Mouse (Mus musculus): Measurements from ENCODE around the gene Zfp628. TPM values are rescaled to one million over a fixed set of nuclear protein-coding genes. Genes with fewer than 3 reads are reported as not detected.
A peak's percentile ranks its signal among the peaks of the same experiment; 100 is the strongest.

Gene Zfp628
- polyA plus RNA-seq, 1 experiment from 2014 or later: 4.2 TPM

DNA sequence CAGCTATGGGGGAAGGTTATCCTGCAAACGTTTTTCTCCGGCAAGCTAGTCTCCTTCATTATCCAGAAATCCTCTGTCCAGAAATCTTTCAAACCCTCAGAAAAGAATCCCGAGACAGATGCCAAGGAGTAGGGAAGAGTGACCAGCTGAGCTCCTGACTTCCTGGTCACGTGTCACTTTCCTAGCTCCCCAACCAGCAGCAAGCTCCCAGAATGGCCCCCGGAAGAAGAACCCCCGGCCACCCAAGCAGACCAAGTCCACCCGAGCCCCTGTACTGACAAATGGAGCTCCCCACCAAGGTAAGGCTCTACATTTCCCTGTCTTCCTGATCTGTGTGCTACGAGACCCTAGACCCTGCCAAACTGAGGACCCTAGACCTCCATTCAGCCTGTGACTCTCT, 12.7 kb downstream of the Zfp628 start:
- WGBS: 53% methylated on average over 8 of the region's 8 CpGs
- no peaks in the 10 kb centered on the region for H3K36me3 ChIP-seq
- H3K4me1 ChIP-seq: peaks cover 53% of the 10 kb centered on the region
- 0 out of 2 replicates have a peak overlapping the region, but pooled peaks have one; percentile 0 for H3K9ac ChIP-seq
- peak overlapping the region; percentile 94; the same call in 1 of the 2 replicates for H3K27ac ChIP-seq
- no peak overlapping the region for H3K4me3 ChIP-seq
- H3K9me3 ChIP-seq: no peaks in the 10 kb centered on the region
- no peaks in the 10 kb centered on the region for H3K27me3 ChIP-seq
- peak overlapping the region; percentile 87 for H3K4me2 ChIP-seq (replicated peaks)
- no peak for ATAC-seq (ENCODE audit: low FRiP score, low read depth)

DNA sequence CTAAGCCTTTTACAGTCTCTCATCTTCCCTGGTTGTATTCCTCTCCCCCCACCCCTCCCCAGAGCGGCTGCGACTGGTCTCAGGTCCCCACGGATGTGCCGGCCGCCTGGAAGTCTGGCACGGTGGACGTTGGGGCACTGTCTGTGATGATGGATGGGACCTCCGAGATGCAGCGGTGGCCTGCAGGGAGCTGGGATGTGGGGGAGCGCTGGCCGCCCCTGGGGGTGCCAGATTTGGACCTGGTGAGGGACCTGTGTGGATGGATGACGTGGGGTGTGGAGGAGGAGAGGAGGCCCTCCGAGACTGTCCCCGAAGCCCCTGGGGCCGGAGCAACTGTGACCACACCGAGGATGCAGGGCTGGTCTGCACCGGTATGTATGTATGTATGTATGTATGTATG, 13.3 kb downstream of the Zfp628 start:
- WGBS: 65% methylated on average over 17 of the region's 17 CpGs
- no peaks in the 10 kb centered on the region for H3K27me3 ChIP-seq
- H3K9ac ChIP-seq: 0 out of 2 replicates have a peak overlapping the region, but pooled peaks have one; percentile 0
- H3K4me3 ChIP-seq: no peak overlapping the region
- H3K36me3 ChIP-seq: no peaks in the 10 kb centered on the region
- H3K9me3 ChIP-seq: no peaks in the 10 kb centered on the region
- no peak for ATAC-seq (ENCODE audit: low FRiP score, low read depth)
- H3K27ac ChIP-seq: no peak overlapping the region
- no peak overlapping the region for H3K4me2 ChIP-seq (replicated peaks)
- H3K4me1 ChIP-seq: peaks cover 47% of the 10 kb centered on the region

DNA sequence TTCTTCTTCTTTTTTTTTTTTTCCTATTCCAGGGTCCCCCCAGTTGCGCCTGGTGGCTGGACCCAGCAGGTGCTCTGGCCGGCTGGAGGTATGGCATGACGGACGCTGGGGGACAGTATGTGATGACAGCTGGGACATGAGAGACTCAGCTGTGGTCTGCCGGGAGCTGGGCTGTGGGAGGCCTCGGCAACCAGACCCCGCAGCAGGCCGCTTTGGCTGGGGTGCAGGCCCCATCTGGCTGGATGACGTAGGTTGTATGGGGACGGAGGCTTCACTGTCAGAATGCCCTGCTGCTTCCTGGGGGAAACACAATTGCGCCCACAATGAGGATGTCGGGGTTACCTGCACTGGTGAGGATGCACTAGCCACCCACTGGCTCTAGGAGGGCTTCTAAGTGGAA, 18.1 kb downstream of the Zfp628 start:
- Histone ChIP-seq H3K36me3 (no peaks in the 10 kb centered on the region), H3K27ac (no peak overlapping the region), H3K27me3 (no peaks in the 10 kb centered on the region), H3K4me1 (no peaks in the 10 kb centered on the region), H3K4me2 (replicated peaks) (no peak overlapping the region), H3K9me3 (no peaks in the 10 kb centered on the region), H3K4me3 (no peak overlapping the region), H3K9ac (no peak overlapping the region)
- ATAC-seq (ENCODE audit: low FRiP score, low read depth): no peak
- WGBS: 69% methylated on average over 12 of the region's 12 CpGs

DNA sequence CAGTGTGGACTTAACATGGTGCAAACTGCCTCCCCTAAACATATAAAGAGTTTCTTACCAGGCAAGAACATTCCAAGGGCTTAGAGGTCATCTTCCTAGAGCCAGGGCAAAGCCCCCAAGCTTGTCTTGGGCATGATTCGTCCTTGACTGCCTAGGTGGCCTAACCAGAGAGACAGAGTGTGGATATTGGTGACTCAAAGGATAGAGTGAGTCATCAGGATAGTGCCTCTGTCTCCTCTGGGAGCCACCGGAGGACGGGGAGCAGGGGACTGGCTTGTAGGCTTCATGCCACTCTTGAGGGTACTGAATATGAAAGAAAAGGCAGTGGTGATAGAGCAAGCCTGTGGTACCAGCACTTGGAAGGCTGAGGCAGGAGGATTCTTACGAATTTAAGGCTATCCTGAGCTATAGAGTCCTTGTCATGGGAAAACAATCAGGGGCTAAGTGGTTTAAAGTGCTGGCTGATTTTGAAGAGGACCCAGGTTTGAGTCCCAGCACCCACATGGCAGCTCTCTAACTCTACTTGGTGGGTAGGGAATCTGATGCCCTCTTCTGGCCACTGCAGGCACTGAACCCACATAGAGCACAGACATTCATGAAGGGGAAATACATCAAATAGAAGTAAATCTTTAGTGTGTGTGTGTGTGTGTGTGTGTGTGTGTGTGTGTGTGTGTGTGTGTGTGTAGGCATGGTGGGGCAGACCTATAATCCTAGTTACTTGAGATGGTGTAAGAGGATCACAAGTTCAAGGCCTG, 19.3 kb downstream of the Zfp628 start:
- H3K4me3 ChIP-seq: no peak overlapping the region
- H3K36me3 ChIP-seq: no peaks in the 10 kb centered on the region
- no peaks in the 10 kb centered on the region for H3K27me3 ChIP-seq
- H3K9ac ChIP-seq: no peak overlapping the region
- ATAC-seq (ENCODE audit: low FRiP score, low read depth): no peak
- no peak overlapping the region for H3K4me2 ChIP-seq (replicated peaks)
- no peaks in the 10 kb centered on the region for H3K4me1 ChIP-seq
- 81% methylated on average over 4 of the region's 4 CpGs for WGBS
- H3K9me3 ChIP-seq: no peaks in the 10 kb centered on the region
- H3K27ac ChIP-seq: no peak overlapping the region

DNA sequence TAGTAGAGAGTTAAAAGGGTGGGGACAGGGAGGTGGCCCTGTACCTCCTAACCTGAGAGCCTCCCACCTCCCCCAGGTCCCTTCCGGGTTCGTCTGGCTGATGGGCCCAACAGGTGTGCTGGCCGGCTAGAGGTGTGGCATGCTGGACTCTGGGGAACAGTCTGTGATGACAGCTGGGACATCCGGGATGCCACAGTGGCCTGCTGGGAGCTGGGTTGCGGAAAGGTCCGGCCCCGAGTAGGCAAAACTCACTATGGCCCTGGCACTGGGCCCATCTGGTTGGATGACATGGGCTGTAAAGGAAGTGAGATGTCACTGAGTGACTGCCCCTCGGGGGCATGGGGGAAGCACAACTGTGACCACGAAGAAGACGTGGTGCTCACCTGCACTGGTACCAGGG, 21.8 kb downstream of the Zfp628 start:
- H3K9me3 ChIP-seq: no peaks in the 10 kb centered on the region
- H3K36me3 ChIP-seq: no peaks in the 10 kb centered on the region
- H3K4me1 ChIP-seq: no peaks in the 10 kb centered on the region
- H3K4me3 ChIP-seq: no peak overlapping the region
- no peak overlapping the region for H3K4me2 ChIP-seq (replicated peaks)
- ATAC-seq (ENCODE audit: low FRiP score, low read depth): no peak
- no peaks in the 10 kb centered on the region for H3K27me3 ChIP-seq
- H3K27ac ChIP-seq: no peak overlapping the region
- H3K9ac ChIP-seq: no peak overlapping the region
- 81% methylated on average over 10 of the region's 10 CpGs for WGBS

DNA sequence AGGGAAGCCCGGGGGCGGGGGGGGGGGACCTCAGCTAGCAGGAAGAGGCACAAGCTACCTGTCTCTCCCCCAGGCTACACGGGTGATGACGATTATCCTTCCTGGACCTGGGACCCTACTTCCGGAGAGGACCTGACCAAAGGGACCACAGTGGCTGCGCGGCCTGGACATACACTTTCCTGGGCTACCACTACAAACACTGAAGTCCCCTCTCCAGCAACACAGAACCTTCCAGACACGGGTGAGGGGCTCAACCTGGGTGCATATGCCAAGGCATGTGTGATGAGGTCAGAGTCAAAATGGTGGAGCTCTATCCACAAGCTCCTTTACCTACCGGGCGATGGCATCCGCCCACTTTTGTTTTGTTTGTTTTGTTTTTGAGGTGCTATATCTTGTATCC, 22.4 kb downstream of the Zfp628 start:
- H3K4me2 ChIP-seq (replicated peaks): no peak overlapping the region
- H3K27me3 ChIP-seq: no peaks in the 10 kb centered on the region
- no peak overlapping the region for H3K27ac ChIP-seq
- H3K36me3 ChIP-seq: no peaks in the 10 kb centered on the region
- H3K4me1 ChIP-seq: no peaks in the 10 kb centered on the region
- WGBS: 69% methylated on average over 11 of the region's 11 CpGs
- no peaks in the 10 kb centered on the region for H3K9me3 ChIP-seq
- no peak overlapping the region for H3K9ac ChIP-seq
- no peak for ATAC-seq (ENCODE audit: low FRiP score, low read depth)
- H3K4me3 ChIP-seq: no peak overlapping the region

DNA sequence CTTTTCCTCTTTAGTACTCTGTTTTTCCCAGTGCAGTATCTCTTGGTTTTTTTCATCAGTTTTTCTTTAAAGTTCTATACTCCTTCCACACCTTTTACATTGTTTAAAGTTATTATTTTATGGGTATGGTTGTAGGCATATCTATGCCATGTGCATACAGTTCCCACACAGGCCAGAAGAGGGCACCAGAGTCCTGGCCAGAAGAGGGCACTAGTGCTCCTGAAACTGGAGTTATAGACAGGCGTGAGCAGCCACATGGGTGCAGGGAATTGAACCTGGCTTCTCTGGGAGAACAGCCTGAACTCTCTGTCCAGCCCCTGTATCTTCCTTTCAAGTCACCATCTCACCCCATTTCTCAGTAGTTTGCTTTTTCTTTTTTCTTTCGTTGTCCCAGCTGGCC, 23.4 kb downstream of the Zfp628 start:
- Histone ChIP-seq H3K4me3 (no peak overlapping the region), H3K9me3 (no peaks in the 10 kb centered on the region), H3K36me3 (no peaks in the 10 kb centered on the region), H3K4me2 (replicated peaks) (no peak overlapping the region), H3K27ac (no peak overlapping the region), H3K27me3 (no peaks in the 10 kb centered on the region), H3K9ac (no peak overlapping the region), H3K4me1 (peaks cover 2% of the 10 kb centered on the region; the same call in 1 of the 2 replicates)
- 37% methylated on average over 2 of the region's 2 CpGs for WGBS
- no peak for ATAC-seq (ENCODE audit: low FRiP score, low read depth)

DNA sequence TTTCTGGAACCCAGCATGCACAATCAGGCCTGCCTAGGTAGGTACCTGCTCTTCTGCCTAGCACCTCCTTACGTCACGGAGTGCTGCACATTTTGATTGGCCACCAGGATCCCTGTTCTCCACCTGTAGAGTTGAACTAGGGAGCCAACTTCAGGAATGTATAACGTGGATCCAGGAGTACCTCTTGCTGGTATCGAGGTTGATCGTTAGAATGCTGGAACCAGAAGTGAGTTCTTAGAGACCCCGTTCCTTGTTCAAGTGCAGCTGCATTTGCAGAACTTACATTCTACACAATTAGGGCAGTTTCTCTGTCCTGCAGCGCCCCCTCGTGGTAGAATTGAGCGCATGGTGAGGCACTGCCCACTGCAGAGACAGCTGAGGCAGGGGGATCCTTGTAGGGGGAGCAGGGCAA, 25.1 kb downstream of the Zfp628 start:
- Histone ChIP-seq H3K9me3 (no peaks in the 10 kb centered on the region), H3K4me3 (no peak overlapping the region), H3K4me1 (peaks cover 4% of the 10 kb centered on the region; the same call in 1 of the 2 replicates), H3K4me2 (replicated peaks) (no peak overlapping the region), H3K9ac (no peak overlapping the region), H3K27me3 (no peaks in the 10 kb centered on the region), H3K27ac (no peak overlapping the region), H3K36me3 (no peaks in the 10 kb centered on the region)
- peak; percentile 48; the same call in 1 of the 2 replicates for ATAC-seq (ENCODE audit: low FRiP score, low read depth)
- WGBS: 14% methylated on average over 9 of the region's 9 CpGs

DNA sequence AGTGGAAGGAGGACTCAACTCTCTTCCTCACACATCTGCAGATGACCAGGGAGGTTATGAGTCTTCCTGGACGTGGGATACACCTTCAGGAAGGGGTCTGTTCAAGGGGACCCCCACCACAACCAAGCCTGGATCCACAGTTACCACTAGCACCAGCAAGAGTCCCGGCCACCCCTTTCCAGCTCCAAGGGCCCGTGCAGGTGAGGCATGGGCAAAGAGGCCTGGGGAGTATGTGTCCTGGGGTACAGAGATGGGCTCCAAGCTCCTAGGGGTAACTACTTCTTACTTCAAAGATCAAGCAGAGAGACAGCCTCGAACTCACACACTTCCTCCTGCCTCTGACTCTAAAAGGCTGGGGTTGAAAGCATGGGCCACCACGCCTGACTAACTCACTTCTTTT, 27.7 kb downstream of the Zfp628 start:
- Histone ChIP-seq H3K27ac (no peak overlapping the region), H3K27me3 (no peaks in the 10 kb centered on the region), H3K4me1 (peaks cover 7% of the 10 kb centered on the region; the same call in 1 of the 2 replicates), H3K9ac (no peak overlapping the region), H3K36me3 (no peaks in the 10 kb centered on the region), H3K4me2 (replicated peaks) (no peak overlapping the region), H3K9me3 (no peaks in the 10 kb centered on the region), H3K4me3 (no peak overlapping the region)
- ATAC-seq (ENCODE audit: low FRiP score, low read depth): no peak
- 53% methylated on average over 5 of the region's 5 CpGs for WGBS

DNA sequence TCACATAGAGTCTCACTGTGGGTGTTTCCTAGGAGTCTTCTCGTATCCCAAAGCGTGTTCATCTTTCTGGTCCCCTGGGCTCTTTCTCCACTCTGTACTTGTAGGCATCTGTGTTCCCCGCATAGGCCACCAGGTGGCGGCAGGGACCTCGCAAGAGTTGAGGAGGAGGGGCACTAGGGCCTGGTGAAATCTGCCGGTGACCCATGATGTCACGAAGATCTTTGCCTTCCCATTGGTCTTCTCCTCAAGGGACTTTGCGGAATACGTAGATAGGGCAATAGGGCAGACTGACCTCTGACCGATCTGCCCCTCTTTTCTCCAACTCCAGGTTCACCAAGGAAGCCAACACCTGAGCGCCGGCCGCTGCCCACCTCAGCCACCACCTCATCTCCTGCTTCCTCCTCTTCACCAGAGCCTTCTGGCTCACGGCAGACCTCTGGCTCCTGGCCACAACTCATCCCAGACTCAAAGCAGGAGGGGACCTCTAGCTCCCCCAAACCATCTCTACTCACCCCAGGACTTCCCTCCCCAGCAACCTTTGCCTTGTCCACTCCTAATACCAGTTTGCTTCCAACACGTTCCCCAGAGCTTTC, 28.3 kb downstream of the Zfp628 start:
- H3K27me3 ChIP-seq: no peaks in the 10 kb centered on the region
- H3K27ac ChIP-seq: no peak overlapping the region
- peak; percentile 63 for ATAC-seq (ENCODE audit: low FRiP score, low read depth)
- H3K9me3 ChIP-seq: no peaks in the 10 kb centered on the region
- H3K4me3 ChIP-seq: peak overlapping the region; percentile 33
- H3K4me1 ChIP-seq: peaks cover 7% of the 10 kb centered on the region; the same call in 1 of the 2 replicates
- H3K36me3 ChIP-seq: no peaks in the 10 kb centered on the region
- no peak overlapping the region for H3K9ac ChIP-seq
- peak overlapping the region; percentile 59 for H3K4me2 ChIP-seq (replicated peaks)
- WGBS: 22% methylated on average over 15 of the region's 15 CpGs

DNA sequence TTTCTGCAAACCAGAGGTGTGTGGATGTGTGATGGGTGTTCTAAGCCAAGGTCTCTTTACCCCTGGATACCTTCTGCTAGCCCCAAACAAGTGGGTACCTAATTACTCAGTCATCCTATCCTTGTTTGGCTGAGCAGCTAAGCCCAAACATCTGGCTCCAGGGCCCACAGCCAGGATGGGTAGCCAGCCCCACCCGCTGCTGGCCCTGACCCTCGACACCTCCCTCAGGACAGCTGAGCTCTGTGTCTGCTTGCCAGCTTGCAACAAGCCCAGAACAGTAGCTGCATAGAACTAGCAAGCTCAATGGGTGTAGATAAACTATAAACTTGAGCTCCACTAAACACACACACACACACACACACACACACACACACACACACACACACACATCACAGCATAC, 32.8 kb downstream of the Zfp628 start:
- Histone ChIP-seq H3K4me2 (replicated peaks) (no peak overlapping the region), H3K27ac (no peak overlapping the region), H3K4me1 (peaks cover 7% of the 10 kb centered on the region; the same call in 1 of the 2 replicates), H3K9me3 (no peaks in the 10 kb centered on the region), H3K27me3 (no peaks in the 10 kb centered on the region), H3K9ac (no peak overlapping the region), H3K4me3 (no peak overlapping the region), H3K36me3 (no peaks in the 10 kb centered on the region)
- no peak for ATAC-seq (ENCODE audit: low FRiP score, low read depth)
- 10% methylated on average over 2 of the region's 2 CpGs for WGBS

DNA sequence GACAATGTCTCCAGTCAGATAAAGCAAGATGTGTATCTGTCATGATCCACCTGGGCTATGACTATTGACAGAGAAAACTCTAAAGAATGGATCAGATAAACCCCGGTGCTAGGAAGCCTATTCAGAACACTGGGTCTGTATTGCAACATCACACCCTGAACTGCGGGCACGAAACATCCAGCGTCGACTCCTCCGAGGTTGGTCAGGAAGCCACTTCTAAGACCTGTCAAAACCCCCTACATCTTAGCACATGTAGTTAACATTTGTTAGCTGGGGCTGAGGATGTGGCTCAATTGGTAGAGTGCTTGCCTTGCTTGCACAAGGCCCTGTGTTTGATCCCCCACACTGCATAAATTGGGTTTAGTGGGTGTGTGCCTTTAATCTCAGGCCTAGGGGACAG, 33.4 kb downstream of the Zfp628 start:
- 54% methylated on average over 6 of the region's 6 CpGs for WGBS
- H3K9ac ChIP-seq: no peak overlapping the region
- no peak overlapping the region for H3K4me2 ChIP-seq (replicated peaks)
- H3K9me3 ChIP-seq: no peaks in the 10 kb centered on the region
- H3K36me3 ChIP-seq: no peaks in the 10 kb centered on the region
- no peak for ATAC-seq (ENCODE audit: low FRiP score, low read depth)
- peaks cover 6% of the 10 kb centered on the region; the same call in 1 of the 2 replicates for H3K4me1 ChIP-seq
- no peak overlapping the region for H3K27ac ChIP-seq
- H3K27me3 ChIP-seq: no peaks in the 10 kb centered on the region
- no peak overlapping the region for H3K4me3 ChIP-seq
